Mouse (Mus musculus): ENCODE measurements around the gene Ppargc1a. TPM values are rescaled to one million over a fixed set of nuclear protein-coding genes. Genes with fewer than 3 reads are reported as not detected.
A peak's percentile ranks its signal among the peaks of the same experiment; 100 is the strongest.

Gene Ppargc1a
- polyA plus RNA-seq, 1 experiment from 2014 or later: 1.5 TPM

- Histone ChIP-seq H3K4me1 (no peaks in the 10 kb centered on the region), H3K36me3 (no peaks in the 10 kb centered on the region), H3K9me3 (replicated peaks) (no peaks in the 10 kb centered on the region), H3K27me3 (ENCODE audit: low read depth, poor library complexity, severe bottlenecking) (no peaks in the 10 kb centered on the region), H3K27ac (replicated peaks) (no peak overlapping the region), H3K4me3 (no peak overlapping the region)
- 80% methylated on average over 5 of the region's 5 CpGs for WGBS
- DNase-seq (ENCODE audit: low spot score): no peak
Measured at GRCm38 (mm10) chr5:51582618-51583017, 15.1 kb upstream of the Ppargc1a start.

- H3K27ac ChIP-seq (replicated peaks): no peak overlapping the region
- 65% methylated on average over 1 of the region's 1 CpGs for WGBS
- no peaks in the 10 kb centered on the region for H3K4me1 ChIP-seq
- no peaks in the 10 kb centered on the region for H3K27me3 ChIP-seq (ENCODE audit: low read depth, poor library complexity, severe bottlenecking)
- no peaks in the 10 kb centered on the region for H3K36me3 ChIP-seq
- no peaks in the 10 kb centered on the region for H3K9me3 ChIP-seq (replicated peaks)
- H3K4me3 ChIP-seq: no peak overlapping the region
- no peak for DNase-seq (ENCODE audit: low spot score)
Measured at GRCm38 (mm10) chr5:51577594-51577993, 10.1 kb upstream of the Ppargc1a start.

GRCm38 (mm10) chr5:51573770-51574169 lies 6.2 kb upstream of the Ppargc1a start:
- Histone ChIP-seq H3K4me3 (no peak overlapping the region), H3K27me3 (ENCODE audit: low read depth, poor library complexity, severe bottlenecking) (no peaks in the 10 kb centered on the region), H3K27ac (replicated peaks) (no peak overlapping the region), H3K9me3 (replicated peaks) (no peaks in the 10 kb centered on the region), H3K4me1 (no peaks in the 10 kb centered on the region), H3K36me3 (no peaks in the 10 kb centered on the region)
- no peak for DNase-seq (ENCODE audit: low spot score)
- 50% methylated on average over 2 of the region's 2 CpGs for WGBS

GRCm38 (mm10) chr5:51568198-51568690 lies 718 bp upstream of the Ppargc1a start:
- no peak overlapping the region for H3K27ac ChIP-seq (replicated peaks)
- H3K36me3 ChIP-seq: no peaks in the 10 kb centered on the region
- no peaks in the 10 kb centered on the region for H3K9me3 ChIP-seq (replicated peaks)
- 60% methylated on average over 8 of the region's 8 CpGs for WGBS
- no peaks in the 10 kb centered on the region for H3K27me3 ChIP-seq (ENCODE audit: low read depth, poor library complexity, severe bottlenecking)
- no peak overlapping the region for H3K4me3 ChIP-seq
- DNase-seq (ENCODE audit: low spot score): no peak
- peaks cover 14% of the 10 kb centered on the region for H3K4me1 ChIP-seq

DNA sequence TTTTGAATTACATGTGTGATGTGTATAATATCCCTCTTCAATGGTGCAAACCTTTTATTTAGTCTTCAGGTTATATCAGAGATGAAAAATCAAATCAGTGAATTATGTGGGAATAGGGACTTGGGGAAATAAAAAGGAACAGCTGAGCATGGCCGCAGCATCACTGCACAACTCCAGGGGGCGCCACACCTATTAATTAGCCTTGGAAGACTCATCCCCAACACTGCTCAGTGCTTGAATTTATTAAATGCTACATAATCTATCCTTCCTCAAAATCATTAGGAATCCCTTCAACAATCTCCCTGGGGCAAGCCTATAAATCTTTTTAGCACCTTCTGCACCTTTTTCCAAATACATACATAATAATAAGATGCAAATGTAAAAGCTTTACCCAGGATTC lies 1.9 kb downstream of the Ppargc1a start:
- Histone ChIP-seq H3K9me3 (replicated peaks) (no peaks in the 10 kb centered on the region), H3K4me1 (peaks cover 14% of the 10 kb centered on the region)

DNA sequence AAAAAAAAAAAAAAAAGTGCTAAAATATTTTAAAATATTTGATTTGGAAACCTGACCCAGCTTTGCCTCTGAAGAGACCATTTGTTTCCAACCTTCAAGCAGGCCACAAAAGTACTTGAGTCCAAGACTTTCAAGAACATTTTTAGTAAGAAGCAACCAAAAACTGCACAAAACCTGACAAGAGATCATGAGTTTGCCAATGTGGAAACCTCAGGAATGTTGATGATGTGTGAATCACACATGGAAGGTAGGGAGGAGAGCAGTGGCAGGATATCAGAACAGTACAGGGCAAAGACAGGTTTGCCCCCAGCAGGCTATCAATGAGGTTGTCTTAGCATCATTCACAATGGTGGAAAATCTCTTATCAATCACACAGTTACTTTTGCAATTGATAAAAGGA lies 2.5 kb downstream of the Ppargc1a start:
- Histone ChIP-seq H3K4me1 (peaks cover 14% of the 10 kb centered on the region), H3K4me3 (no peak overlapping the region), H3K36me3 (no peaks in the 10 kb centered on the region), H3K27me3 (ENCODE audit: low read depth, poor library complexity, severe bottlenecking) (no peaks in the 10 kb centered on the region), H3K27ac (replicated peaks) (no peak overlapping the region), H3K9me3 (replicated peaks) (no peaks in the 10 kb centered on the region)
- no peak for DNase-seq (ENCODE audit: low spot score)

More for the DNA sequence above, 1.9 kb downstream of the Ppargc1a start:
- Histone ChIP-seq H3K27ac (replicated peaks) (no peak overlapping the region), H3K27me3 (ENCODE audit: low read depth, poor library complexity, severe bottlenecking) (no peaks in the 10 kb centered on the region), H3K4me3 (no peak overlapping the region), H3K36me3 (no peaks in the 10 kb centered on the region)
- DNase-seq (ENCODE audit: low spot score): no peak
- 74% methylated on average over 2 of the region's 2 CpGs for WGBS

DNA sequence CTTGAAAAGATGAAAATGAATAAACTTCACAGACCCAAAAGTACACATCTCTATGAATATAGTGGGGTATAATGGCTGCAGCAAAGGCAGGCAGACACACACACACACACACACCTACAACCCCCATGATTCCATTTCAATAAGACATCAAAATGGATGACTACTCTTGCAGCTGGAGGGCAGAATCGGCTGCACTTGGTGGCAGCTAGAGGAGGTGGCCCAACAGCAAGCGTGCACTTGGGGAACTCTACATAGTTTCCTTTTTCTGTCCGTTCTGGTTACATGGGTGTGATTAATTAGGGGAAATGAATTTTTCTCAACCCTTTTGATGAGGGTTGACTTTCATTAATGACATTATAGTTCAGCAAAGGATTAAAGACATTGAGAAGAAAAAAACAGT lies 4.0 kb downstream of the Ppargc1a start:
- no peaks in the 10 kb centered on the region for H3K9me3 ChIP-seq (replicated peaks)
- H3K27me3 ChIP-seq (ENCODE audit: low read depth, poor library complexity, severe bottlenecking): no peaks in the 10 kb centered on the region
- no peaks in the 10 kb centered on the region for H3K36me3 ChIP-seq
- no peak overlapping the region for H3K27ac ChIP-seq (replicated peaks)
- peaks cover 12% of the 10 kb centered on the region for H3K4me1 ChIP-seq
- no peak for DNase-seq (ENCODE audit: low spot score)
- WGBS: 93% methylated on average over 3 of the region's 3 CpGs
- H3K4me3 ChIP-seq: no peak overlapping the region

DNA sequence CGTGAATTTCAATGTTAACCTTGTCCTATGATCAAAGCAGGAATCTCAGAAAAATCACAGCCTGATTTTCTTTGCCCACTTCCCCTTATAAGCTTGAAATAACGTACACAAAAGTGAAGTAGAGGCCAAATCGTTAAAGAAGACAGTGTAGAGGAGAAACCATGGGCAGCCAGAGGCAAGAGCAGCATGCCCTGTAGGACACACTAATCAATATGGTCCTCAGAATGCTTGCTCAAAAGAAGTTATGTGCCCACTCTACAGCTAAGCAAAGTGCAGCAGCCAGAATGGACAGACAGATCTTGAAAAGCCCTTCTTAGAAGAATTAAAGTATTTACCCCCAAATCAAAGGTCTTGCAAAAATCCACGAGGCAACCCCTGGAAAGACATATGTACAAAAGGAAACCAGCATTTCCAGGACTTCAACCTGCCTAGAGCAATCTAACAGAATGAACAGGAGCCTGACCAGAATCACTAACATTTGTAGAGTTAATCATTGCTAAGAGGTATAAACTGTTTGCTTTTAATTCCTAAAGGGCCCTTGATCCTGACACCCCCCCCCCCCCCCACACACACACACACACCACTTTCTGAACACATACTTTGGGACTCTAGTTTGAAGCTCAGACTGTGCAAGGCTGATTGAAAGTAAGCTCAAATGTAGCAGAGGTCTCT lies 9.8 kb downstream of the Ppargc1a start:
- no peak overlapping the region for H3K27ac ChIP-seq (replicated peaks)
- H3K36me3 ChIP-seq: no peaks in the 10 kb centered on the region
- DNase-seq (ENCODE audit: low spot score): no peak
- H3K4me3 ChIP-seq: no peak overlapping the region
- no peaks in the 10 kb centered on the region for H3K27me3 ChIP-seq (ENCODE audit: low read depth, poor library complexity, severe bottlenecking)
- no peaks in the 10 kb centered on the region for H3K9me3 ChIP-seq (replicated peaks)
- WGBS: 77% methylated on average over 4 of the region's 4 CpGs
- H3K4me1 ChIP-seq: peaks cover 12% of the 10 kb centered on the region

DNA sequence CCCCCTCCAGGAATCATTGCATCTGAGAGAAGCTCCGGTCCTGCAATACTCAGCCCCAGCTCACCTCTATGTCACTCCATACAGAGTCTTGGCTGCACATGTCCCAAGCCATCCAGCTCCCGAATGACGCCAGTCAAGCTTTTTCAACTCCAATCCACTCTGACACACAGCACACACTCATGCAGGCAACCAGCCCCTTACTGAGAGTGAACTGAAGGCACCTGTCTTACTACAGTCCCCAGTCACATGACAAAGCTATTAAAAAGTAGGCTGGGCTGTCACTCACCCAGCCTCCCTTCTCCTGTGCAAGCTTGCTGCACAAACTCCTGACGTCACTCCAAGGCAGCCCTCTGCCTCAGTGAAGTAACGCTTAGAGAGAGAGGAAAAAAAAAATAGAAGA lies 13.9 kb downstream of the Ppargc1a start:
- WGBS: 11% methylated on average over 5 of the region's 5 CpGs
- H3K36me3 ChIP-seq: no peaks in the 10 kb centered on the region
- no peaks in the 10 kb centered on the region for H3K9me3 ChIP-seq (replicated peaks)
- peaks cover 7% of the 10 kb centered on the region; the same call in 1 of the 2 replicates for H3K27me3 ChIP-seq (ENCODE audit: low read depth, poor library complexity, severe bottlenecking)
- peak; percentile 46 for DNase-seq (ENCODE audit: low spot score)
- peak overlapping the region; percentile 86; the same call in 1 of the 2 replicates for H3K27ac ChIP-seq (replicated peaks)
- H3K4me3 ChIP-seq: peak overlapping the region; percentile 59
- peaks cover 12% of the 10 kb centered on the region for H3K4me1 ChIP-seq

DNA sequence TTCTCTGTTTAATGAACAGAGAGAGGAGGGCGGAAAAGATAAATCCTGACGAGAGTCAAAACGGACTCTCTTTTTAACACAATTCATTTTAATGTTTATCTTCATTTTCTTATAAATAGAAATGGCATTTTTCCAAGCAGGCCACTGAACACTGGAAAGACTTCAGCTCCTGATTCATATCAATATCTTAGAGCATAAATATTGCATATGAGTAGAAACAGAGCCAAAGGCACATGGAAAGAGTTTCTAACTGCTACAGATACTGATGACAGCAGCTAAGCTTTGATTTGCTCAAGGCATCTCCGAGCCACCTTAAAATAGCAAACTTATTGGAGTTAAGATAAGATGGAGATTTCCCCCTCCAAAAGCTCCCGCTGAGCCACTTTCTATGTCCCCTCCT lies 14.3 kb downstream of the Ppargc1a start:
- peak overlapping the region; percentile 86 for H3K27ac ChIP-seq (replicated peaks)
- no peak for DNase-seq (ENCODE audit: low spot score)
- WGBS: 17% methylated on average over 5 of the region's 5 CpGs

GRCm38 (mm10) chr5:51552483-51553091 lies 14.9 kb downstream of the Ppargc1a start:
- H3K4me3 ChIP-seq: peak overlapping the region; percentile 59
- 1% methylated on average over 24 of the region's 24 CpGs for WGBS
- peak; percentile 71 for DNase-seq (ENCODE audit: low spot score)
- H3K27me3 ChIP-seq (ENCODE audit: low read depth, poor library complexity, severe bottlenecking): peaks cover 7% of the 10 kb centered on the region; the same call in 1 of the 2 replicates
- peaks cover 12% of the 10 kb centered on the region for H3K4me1 ChIP-seq
- H3K36me3 ChIP-seq: no peaks in the 10 kb centered on the region
- H3K9me3 ChIP-seq (replicated peaks): no peaks in the 10 kb centered on the region
- peak overlapping the region; percentile 86 for H3K27ac ChIP-seq (replicated peaks)

More for the DNA sequence above, 14.3 kb downstream of the Ppargc1a start:
- H3K36me3 ChIP-seq: no peaks in the 10 kb centered on the region
- peaks cover 12% of the 10 kb centered on the region for H3K4me1 ChIP-seq
- no peaks in the 10 kb centered on the region for H3K9me3 ChIP-seq (replicated peaks)
- peaks cover 7% of the 10 kb centered on the region; the same call in 1 of the 2 replicates for H3K27me3 ChIP-seq (ENCODE audit: low read depth, poor library complexity, severe bottlenecking)
- peak overlapping the region; percentile 59 for H3K4me3 ChIP-seq

DNA sequence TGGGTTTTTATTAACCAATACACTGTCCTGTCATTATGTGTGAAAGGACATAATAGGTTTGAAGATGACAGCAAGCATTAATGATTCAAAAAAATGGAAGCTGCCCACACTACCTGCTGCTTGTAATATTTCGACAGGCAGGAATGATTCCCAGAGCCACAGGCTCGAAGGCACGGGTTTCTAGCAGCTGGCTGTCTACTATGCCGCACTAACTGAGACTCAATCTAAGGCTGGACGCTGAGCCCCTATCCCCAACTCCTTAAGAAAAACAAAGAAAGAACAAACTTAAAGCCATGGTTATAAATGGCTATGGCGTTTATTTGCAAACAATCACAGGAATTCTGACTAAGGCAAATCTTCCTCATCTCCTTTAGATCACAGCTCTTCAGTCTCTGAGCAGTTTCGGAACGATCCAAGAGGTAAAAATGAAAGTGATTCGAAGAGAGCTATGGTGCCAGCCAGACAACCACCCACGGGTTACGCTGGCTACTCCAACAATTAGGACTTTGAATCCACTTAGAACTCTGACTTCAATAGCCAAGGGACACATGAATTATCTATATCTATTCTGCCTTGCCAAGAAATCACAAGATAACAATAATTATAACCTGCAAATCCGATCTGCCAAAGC lies 15.6 kb downstream of the Ppargc1a start:
- Histone ChIP-seq H3K36me3 (no peaks in the 10 kb centered on the region), H3K4me3 (peak overlapping the region; percentile 59), H3K27ac (replicated peaks) (peak overlapping the region; percentile 86), H3K4me1 (peaks cover 12% of the 10 kb centered on the region), H3K9me3 (replicated peaks) (no peaks in the 10 kb centered on the region), H3K27me3 (ENCODE audit: low read depth, poor library complexity, severe bottlenecking) (peaks cover 7% of the 10 kb centered on the region; the same call in 1 of the 2 replicates)
- WGBS: 44% methylated on average over 12 of the region's 12 CpGs
- no peak for DNase-seq (ENCODE audit: low spot score)

Measured in midbrain, embryonic 10.5 days (tissue).